Mouse (Mus musculus) midbrain, embryonic 16.5 days (tissue): ENCODE results near the gene Zbtb5. TPM values are rescaled to one million over a fixed set of nuclear protein-coding genes. Genes with fewer than 3 reads are reported as not detected.
"Not testable (repeated sequence)": the region's sequence is repeated elsewhere in the genome, so short reads cannot be mapped to it uniquely, and the experiment has no call there.

Experiments
- ATAC-seq: fragments of 200-750 bp; cut with Nextera tagmentation; 2 replicates; pipeline ENCODE4 v1.8.0; 2017; ENCODE audit warnings: moderate TSS enrichment
- H3K27ac ChIP-seq: fragments of 300-500 bp; sonication (generic); 2 replicates; pipeline ENCODE4 v1.5.1; 2014; ENCODE audit warnings: mild to moderate bottlenecking, low read length, mixed read lengths
- H3K27me3 ChIP-seq: fragments of 300-500 bp; sonication (generic); 2 replicates; pipeline ENCODE4 v1.6.1; 2014; ENCODE audit warnings: low read depth, low read length, mixed read lengths; ENCODE audit not compliant: control insufficient read depth, insufficient read depth
- H3K36me3 ChIP-seq: fragments of 300-500 bp; sonication (generic); 2 replicates; pipeline ENCODE4 v1.6.1; 2014; ENCODE audit warnings: mild to moderate bottlenecking, low read length, moderate library complexity, mixed read lengths; ENCODE audit not compliant: control insufficient read depth, insufficient read depth
- H3K4me1 ChIP-seq: fragments of 300-500 bp; sonication (generic); 2 replicates; pipeline ENCODE4 v1.6.1; 2014; ENCODE audit warnings: mild to moderate bottlenecking, low read length, mixed read lengths; ENCODE audit not compliant: control insufficient read depth, insufficient read depth
- H3K4me2 ChIP-seq: fragments of 300-500 bp; sonication (generic); 2 replicates; pipeline ENCODE4 v1.6.1; 2014; ENCODE audit warnings: mild to moderate bottlenecking, low read length, mixed read lengths
- H3K4me3 ChIP-seq: fragments of 300-500 bp; sonication (generic); 2 replicates; pipeline ENCODE4 v1.5.1; 2014; ENCODE audit warnings: low read depth, mild to moderate bottlenecking, low read length, moderate library complexity, mixed read lengths
- H3K9ac ChIP-seq: fragments of 300-500 bp; sonication (generic); 2 replicates; pipeline ENCODE4 v1.6.1; 2014; ENCODE audit warnings: low read depth, low read length, mixed read lengths
- H3K9me3 ChIP-seq: fragments of 300-500 bp; sonication (generic); replicated peaks from 2 replicates; pipeline ENCODE4 v1.6.1; 2014; ENCODE audit warnings: mild to moderate bottlenecking, low read length, mixed read lengths; ENCODE audit not compliant: control insufficient read depth, poor library complexity, severe bottlenecking
- WGBS: fragments of 180-500 bp; shearing (Covaris S2); extraction: QIAGEN DNeasy Blood & Tissue Kit; methylation state at CpG from one replicate; pipeline ENCODE4 v1.1.7; 2014; 5-methylcytosine and 5-hydroxymethylcytosine counted together
- polyA plus RNA-seq: library from polyadenylated mRNA; unstranded; fragments of >200 nt; fragmentation: Nextera tagmentation; extraction: Ambion mirVana; gene quantifications from 2 replicates; pipeline ENCODE4 v1.2.1, GENCODE M21; 2015

The Zbtb5 gene
- polyA plus RNA-seq, 1 experiment from 2014 or later: 44.5 TPM

- Histone ChIP-seq H3K4me1 (no peaks in the 10 kb centered on the region), H3K27ac (no peak overlapping the region), H3K4me3 (no peak overlapping the region), H3K36me3 (peaks cover 13% of the 10 kb centered on the region; the same call in 1 of the 2 replicates), H3K9ac (no peak overlapping the region), H3K9me3 (no peaks in the 10 kb centered on the region), H3K4me2 (no peak overlapping the region), H3K27me3 (no peaks in the 10 kb centered on the region)
- no peak for ATAC-seq
- WGBS: 92% methylated on average over 9 of the region's 9 CpGs
Measured at GRCm38 (mm10) chr4:44993847-44994246, 18.4 kb downstream of the Zbtb5 start.

GRCm38 (mm10) chr4:44993179-44993578 lies 19.0 kb downstream of the Zbtb5 start:
- not testable (repeated sequence) for H3K9ac ChIP-seq, ATAC-seq
- WGBS: 91% methylated on average over 14 of the region's 14 CpGs

GRCm38 (mm10) chr4:44992330-44992729 lies 19.9 kb downstream of the Zbtb5 start:
- not testable (repeated sequence) for ATAC-seq, H3K9me3 ChIP-seq, H3K27ac ChIP-seq, H3K4me1 ChIP-seq, H3K4me2 ChIP-seq, H3K27me3 ChIP-seq, H3K4me3 ChIP-seq, H3K9ac ChIP-seq
- 94% methylated on average over 11 of the region's 11 CpGs for WGBS
- H3K36me3 ChIP-seq: peaks cover 16% of the 10 kb centered on the region; the same call in 1 of the 2 replicates

More at GRCm38 (mm10) chr4:44993179-44993578, 19.0 kb downstream of the Zbtb5 start:
- not testable (repeated sequence) for H3K4me2 ChIP-seq, H3K27ac ChIP-seq, H3K4me3 ChIP-seq, H3K9me3 ChIP-seq, H3K4me1 ChIP-seq, H3K27me3 ChIP-seq
- peaks cover 15% of the 10 kb centered on the region; the same call in 1 of the 2 replicates for H3K36me3 ChIP-seq

- Histone ChIP-seq H3K4me2 (no peak overlapping the region), H3K9me3 (no peaks in the 10 kb centered on the region), H3K27ac (no peak overlapping the region), H3K9ac (no peak overlapping the region), H3K4me1 (no peaks in the 10 kb centered on the region), H3K4me3 (no peak overlapping the region), H3K27me3 (no peaks in the 10 kb centered on the region), H3K36me3 (peaks cover 16% of the 10 kb centered on the region; the same call in 1 of the 2 replicates)
- ATAC-seq: no peak
- 94% methylated on average over 5 of the region's 5 CpGs for WGBS
Measured at GRCm38 (mm10) chr4:44990560-44990959, 21.7 kb downstream of the Zbtb5 start.

- Histone ChIP-seq H3K4me3 (no peak overlapping the region), H3K27ac (no peak overlapping the region), H3K4me1 (peaks cover 11% of the 10 kb centered on the region; the same call in 1 of the 2 replicates), H3K9me3 (no peaks in the 10 kb centered on the region), H3K9ac (no peak overlapping the region), H3K27me3 (no peaks in the 10 kb centered on the region), H3K4me2 (no peak overlapping the region), H3K36me3 (peaks cover 1% of the 10 kb centered on the region; the same call in 1 of the 2 replicates)
- WGBS: 90% methylated on average over 10 of the region's 10 CpGs
- no peak for ATAC-seq
Measured at GRCm38 (mm10) chr4:44983131-44983740, 29.0 kb downstream of the Zbtb5 start.

- Histone ChIP-seq H3K4me1 (peaks cover 11% of the 10 kb centered on the region; the same call in 1 of the 2 replicates), H3K4me2 (no peak overlapping the region), H3K27ac (no peak overlapping the region), H3K27me3 (no peaks in the 10 kb centered on the region), H3K36me3 (no peaks in the 10 kb centered on the region), H3K9ac (no peak overlapping the region), H3K4me3 (no peak overlapping the region), H3K9me3 (no peaks in the 10 kb centered on the region)
- no peak for ATAC-seq
- WGBS: 77% methylated on average over 11 of the region's 11 CpGs
Measured at GRCm38 (mm10) chr4:44982440-44983130, 29.6 kb downstream of the Zbtb5 start.

GRCm38 (mm10) chr4:44981974-44982287 lies 30.3 kb downstream of the Zbtb5 start:
- no peak overlapping the region for H3K9ac ChIP-seq

GRCm38 (mm10) chr4:44981280-44981973 lies 30.8 kb downstream of the Zbtb5 start, which contains the start of gene Grhpr:
Gene Grhpr, plus strand, starts transcription at chr4:44981395.
- Histone ChIP-seq H3K27ac (0 out of 2 replicates have a peak within 1 kb of the TSS, but pooled peaks have one; percentile 12), H3K9ac (peak within 1 kb of the TSS; percentile 80), H3K9me3 (no peaks in the 10 kb centered on the region), H3K4me2 (peak within 1 kb of the TSS; percentile 91), H3K27me3 (no peaks in the 10 kb centered on the region), H3K4me3 (peak within 1 kb of the TSS; percentile 57), H3K36me3 (no peaks in the 10 kb centered on the region), H3K4me1 (peaks cover 11% of the 10 kb centered on the region; the same call in 1 of the 2 replicates)
- WGBS: under 1% methylated on average over 39 of the region's 40 CpGs
- peak; percentile 89 for ATAC-seq

More at GRCm38 (mm10) chr4:44981974-44982287, 30.3 kb downstream of the Zbtb5 start:
- Histone ChIP-seq H3K4me2 (peak overlapping the region; percentile 91), H3K36me3 (no peaks in the 10 kb centered on the region), H3K4me3 (peak overlapping the region; percentile 57), H3K27me3 (no peaks in the 10 kb centered on the region), H3K9me3 (no peaks in the 10 kb centered on the region), H3K27ac (no peak overlapping the region), H3K4me1 (peaks cover 11% of the 10 kb centered on the region; the same call in 1 of the 2 replicates)
- WGBS: 18% methylated on average over 5 of the region's 5 CpGs
- no peak for ATAC-seq
